In genomic region chr11:50323843-50324242, GRCm38 (mm10) we compare ENCODE assay signal across 9 mouse cellular contexts. TPM values are rescaled to one million over a fixed set of nuclear protein-coding genes. Genes with fewer than 3 reads are reported as not detected.
DNase-seq lines count a peak whose midpoint lies in the region; ATAC-seq and TF ChIP-seq lines count a peak whose summit lies in the region.
"Had no signal": no experiment of that assay in that cellular context is flagged by ENCODE, and none has a peak within 500 bp of the region (broad histone marks: within the 10 kb centered on the region; RNA-seq: fewer than 3 reads in every experiment).

No protein-coding gene starts in this region.

- no peak for TF ChIP-seq POLR2A in kidney, adult 2 months (IDR thresholded peaks at IDR 0.05; ENCODE audit: low read depth, low read length)

- H3K4me1 ChIP-seq in kidney, embryonic 15.5 days: peaks cover 33% of the 10 kb centered on the region
- H3K4me1 ChIP-seq in embryonic facial prominence, embryonic 14.5 days (ENCODE audit: control insufficient read depth, insufficient read depth, low read length): peaks cover 27% of the 10 kb centered on the region
- no peaks in the 10 kb centered on the region for H3K4me1 ChIP-seq in intestine, postnatal 0 days (replicated peaks; ENCODE audit: control insufficient read depth, insufficient read depth, low read length)
- H3K4me1 ChIP-seq in kidney, adult 2 months (ENCODE audit: control insufficient read depth, insufficient read depth, low read length): peaks cover 6% of the 10 kb centered on the region; the same call in 1 of the 2 replicates

- no peak overlapping the region for H3K27ac ChIP-seq in kidney, embryonic 15.5 days
- no peak overlapping the region for H3K27ac ChIP-seq in embryonic facial prominence, embryonic 14.5 days (replicated peaks; ENCODE audit: low read depth, low read length)
- H3K27ac ChIP-seq in intestine, postnatal 0 days (ENCODE audit: low read depth, low read length): no peak overlapping the region
- no peak overlapping the region for H3K27ac ChIP-seq in kidney, adult 2 months (ENCODE audit: insufficient read depth, low read depth, low read length)

- peak overlapping the region; percentile 99; the same call in 1 of the 2 replicates for H3K9ac ChIP-seq in kidney, embryonic 15.5 days
- H3K9ac ChIP-seq in embryonic facial prominence, embryonic 14.5 days (ENCODE audit: low read depth, low read length): peak overlapping the region; percentile 99
- peak overlapping the region; percentile 87; the same call in 1 of the 2 replicates for H3K9ac ChIP-seq in intestine, postnatal 0 days (ENCODE audit: low read depth, low read length)

- H3K27me3 ChIP-seq in kidney, embryonic 15.5 days: no peaks in the 10 kb centered on the region
- H3K27me3 ChIP-seq in embryonic facial prominence, embryonic 14.5 days (replicated peaks; ENCODE audit: control insufficient read depth, insufficient read depth, low read length): no peaks in the 10 kb centered on the region
- H3K27me3 ChIP-seq in intestine, postnatal 0 days (replicated peaks; ENCODE audit: control insufficient read depth, insufficient read depth, low read length): no peaks in the 10 kb centered on the region
- H3K27me3 ChIP-seq in kidney, adult 2 months (replicated peaks; ENCODE audit: control insufficient read depth, insufficient read depth, low read length): no peaks in the 10 kb centered on the region

- H3K4me2 ChIP-seq in kidney, embryonic 15.5 days: peak overlapping the region; percentile 64
- H3K4me2 ChIP-seq in embryonic facial prominence, embryonic 14.5 days (ENCODE audit: low read depth, low read length): peak overlapping the region; percentile 81
- peak overlapping the region; percentile 69 for H3K4me2 ChIP-seq in intestine, postnatal 0 days (replicated peaks; ENCODE audit: low read depth)

- ATAC-seq in kidney, embryonic 15.5 days (replicated peaks; ENCODE audit: low FRiP score): no peak
- no peak for ATAC-seq in embryonic facial prominence, embryonic 14.5 days (ENCODE audit: low read depth)
- ATAC-seq in intestine, postnatal 0 days: no peak

- peaks cover 20% of the 10 kb centered on the region for H3K36me3 ChIP-seq in kidney, embryonic 15.5 days
- 0 out of 2 replicates have a peak, but pooled peaks cover 8% of the 10 kb centered on the region for H3K36me3 ChIP-seq in embryonic facial prominence, embryonic 14.5 days (ENCODE audit: control insufficient read depth, insufficient read depth, low read length)
- no peaks in the 10 kb centered on the region; the same call in 1 of the 2 replicates for H3K36me3 ChIP-seq in intestine, postnatal 0 days (ENCODE audit: control insufficient read depth, insufficient read depth)
- no peaks in the 10 kb centered on the region for H3K36me3 ChIP-seq in kidney, adult 2 months (ENCODE audit: control insufficient read depth, insufficient read depth, low read length)

- DNase-seq in kidney, adult 11 months: no peak
- no peak for DNase-seq in embryonic facial prominence, embryonic 14.5 days (ENCODE audit: low spot score)
- peak; percentile 16 for DNase-seq in naive thymus-derived CD4-positive, alpha-beta T cell, adult 2 months (ENCODE audit: low read depth)
- DNase-seq in ovary, postnatal 10 days (ENCODE audit: low spot score): no peak
- DNase-seq in kidney, adult 9 months: no peak
- DNase-seq in kidney, adult 2 months: no peak
- DNase-seq: left cerebral cortex, postnatal 4 days had no signal

- 19% methylated on average over 1 of the region's 1 CpGs for WGBS in kidney, embryonic 15.5 days
- 47% methylated on average over 1 of the region's 1 CpGs for WGBS in embryonic facial prominence, embryonic 14.5 days
- 15% methylated on average over 1 of the region's 1 CpGs for WGBS in intestine, postnatal 0 days
- WGBS in kidney, adult 2 months: 7% methylated on average over 1 of the region's 1 CpGs

- TF ChIP-seq CTCF in intestine, postnatal 0 days (IDR thresholded peaks at IDR 0.05; ENCODE audit: low read depth): 0 out of 2 replicates have a peak, but pooled peaks have one; percentile 8
- TF ChIP-seq CTCF in kidney, adult 2 months (conservative IDR thresholded peaks at IDR 0.05; ENCODE audit: insufficient read depth, insufficient read length, low read depth, low read length): no peak

- H3K4me3 ChIP-seq in kidney, embryonic 15.5 days (replicated peaks): peak overlapping the region; percentile 97
- H3K4me3 ChIP-seq in embryonic facial prominence, embryonic 14.5 days (ENCODE audit: low read depth, low read length): peak overlapping the region; percentile 96
- peak overlapping the region; percentile 70 for H3K4me3 ChIP-seq in intestine, postnatal 0 days (ENCODE audit: low read depth, low read length)
- no peak overlapping the region; the same call in 1 of the 2 replicates for H3K4me3 ChIP-seq in kidney, adult 2 months (ENCODE audit: insufficient read depth, low read depth, low read length)

- H3K9me3 ChIP-seq in kidney, embryonic 15.5 days (replicated peaks): no peaks in the 10 kb centered on the region
- no peaks in the 10 kb centered on the region for H3K9me3 ChIP-seq in embryonic facial prominence, embryonic 14.5 days (ENCODE audit: control insufficient read depth, low read length)
- no peaks in the 10 kb centered on the region for H3K9me3 ChIP-seq in intestine, postnatal 0 days (ENCODE audit: control insufficient read depth)

RNA-seq across cellular contexts. Expression of gene Canx, which starts 1.6 kb away (rescaled TPM):
- 372 and 393 TPM in 2 replicates for polyA plus RNA-seq in kidney, embryonic 15.5 days (2015; fragmentation: Nextera tagmentation; extraction: Ambion mirVana)
- 258 and 271 TPM in 2 replicates for polyA plus RNA-seq in embryonic facial prominence, embryonic 14.5 days (2014; fragmentation: Nextera tagmentation; extraction: Ambion mirVana)
- polyA plus RNA-seq in intestine, postnatal 0 days (2015; fragmentation: Nextera tagmentation; extraction: Ambion mirVana): 181 and 187 TPM in 2 replicates
- 84.1 and 118 TPM in 2 replicates for polyA plus RNA-seq in kidney, adult 2 months (2012; rRNA removed)

RNA-seq across cellular contexts. Expression of gene Cby3, which starts 30.4 kb away (rescaled TPM):
- 0.78 and 1.3 TPM in 2 replicates for polyA plus RNA-seq in kidney, embryonic 15.5 days (2015; fragmentation: Nextera tagmentation; extraction: Ambion mirVana)
- polyA plus RNA-seq in embryonic facial prominence, embryonic 14.5 days (2014; fragmentation: Nextera tagmentation; extraction: Ambion mirVana): 0.35 TPM in 1 of 2 replicates, not detected in the other
- 0.17 and 0.30 TPM in 2 replicates for polyA plus RNA-seq in intestine, postnatal 0 days (2015; fragmentation: Nextera tagmentation; extraction: Ambion mirVana)
- polyA plus RNA-seq in kidney, adult 2 months (2012; rRNA removed): 1.3 TPM in 2 replicates

RNA-seq across cellular contexts. Expression of gene Maml1, which starts 31.7 kb away (rescaled TPM):
- 5.2 and 5.8 TPM in 2 replicates for polyA plus RNA-seq in kidney, embryonic 15.5 days (2015; fragmentation: Nextera tagmentation; extraction: Ambion mirVana)
- polyA plus RNA-seq in embryonic facial prominence, embryonic 14.5 days (2014; fragmentation: Nextera tagmentation; extraction: Ambion mirVana): 10.0 and 10.7 TPM in 2 replicates
- polyA plus RNA-seq in intestine, postnatal 0 days (2015; fragmentation: Nextera tagmentation; extraction: Ambion mirVana): 2.5 and 2.6 TPM in 2 replicates
- polyA plus RNA-seq in kidney, adult 2 months (2012; rRNA removed): 10.9 and 12.5 TPM in 2 replicates

RNA-seq across cellular contexts. Expression of gene Hnrnph1, which starts 52.9 kb away (rescaled TPM):
- 498 and 501 TPM in 2 replicates for polyA plus RNA-seq in kidney, embryonic 15.5 days (2015; fragmentation: Nextera tagmentation; extraction: Ambion mirVana)
- 386 and 420 TPM in 2 replicates for polyA plus RNA-seq in embryonic facial prominence, embryonic 14.5 days (2014; fragmentation: Nextera tagmentation; extraction: Ambion mirVana)
- polyA plus RNA-seq in intestine, postnatal 0 days (2015; fragmentation: Nextera tagmentation; extraction: Ambion mirVana): 111 and 112 TPM in 2 replicates
- 40.2 and 65.0 TPM in 2 replicates for polyA plus RNA-seq in kidney, adult 2 months (2012; rRNA removed)
